Mouse (Mus musculus) hindbrain, postnatal 0 days (tissue): Measurements from ENCODE around the gene Krtdap. TPM values are rescaled to one million over a fixed set of nuclear protein-coding genes. Genes with fewer than 3 reads are reported as not detected.
"Not testable (repeated sequence)": the region's sequence is repeated elsewhere in the genome, so short reads cannot be mapped to it uniquely, and the experiment has no call there.

Experiments
- ATAC-seq: fragments of 200-750 bp; cut with Nextera tagmentation; 2 replicates; pipeline ENCODE4 v1.8.0; 2017; ENCODE audit warnings: mild to moderate bottlenecking, moderate TSS enrichment, moderate library complexity
- DNase-seq: peaks from one replicate; pipeline ENCODE4 v3.0.0-alpha.2; 2015; ENCODE audit warnings: low spot score
- H3K27ac ChIP-seq: fragments of 300-500 bp; sonication (generic); 2 replicates; pipeline ENCODE4 v1.5.1; 2014; ENCODE audit warnings: mild to moderate bottlenecking
- H3K27me3 ChIP-seq: fragments of 300-500 bp; sonication (generic); 2 replicates; pipeline ENCODE4 v1.6.1; 2014; ENCODE audit warnings: low read length, mixed read lengths; ENCODE audit not compliant: insufficient read depth
- H3K36me3 ChIP-seq: fragments of 300-500 bp; sonication (generic); 2 replicates; pipeline ENCODE4 v1.6.1; 2014; ENCODE audit warnings: low read length, mixed read lengths; ENCODE audit not compliant: insufficient read depth
- H3K4me1 ChIP-seq: fragments of 300-500 bp; sonication (generic); 2 replicates; pipeline ENCODE4 v1.6.1; 2014; ENCODE audit warnings: antibody characterized with exemption, low read length, mixed read lengths; ENCODE audit not compliant: insufficient read depth
- H3K4me2 ChIP-seq: fragments of 300-500 bp; sonication (generic); 2 replicates; pipeline ENCODE4 v1.6.1; 2014; ENCODE audit warnings: low read depth, mild to moderate bottlenecking, low read length, moderate library complexity, mixed read lengths
- H3K4me3 ChIP-seq: fragments of 300-500 bp; sonication (generic); 2 replicates; pipeline ENCODE4 v1.5.1; 2014; ENCODE audit warnings: low read length
- H3K9ac ChIP-seq: fragments of 300-500 bp; sonication (generic); replicated peaks from 2 replicates; pipeline ENCODE4 v1.6.1; 2014; ENCODE audit warnings: mild to moderate bottlenecking, low read length, moderate library complexity, mixed read lengths
- H3K9me3 ChIP-seq: fragments of 300-500 bp; sonication (generic); 2 replicates; pipeline ENCODE4 v1.6.1; 2016; ENCODE audit warnings: low read length, mixed read lengths
- CTCF ChIP-seq: IDR thresholded peaks from 2 replicates; pipeline ENCODE4 v1.5.1; 2016; ENCODE audit warnings: antibody characterized with exemption, control low read depth, low read depth
- WGBS: fragments of 180-500 bp; shearing (Covaris S2); extraction: QIAGEN DNeasy Blood & Tissue Kit; methylation state at CpG from one replicate; pipeline ENCODE4 v1.1.7; 2014; 5-methylcytosine and 5-hydroxymethylcytosine counted together
- polyA plus RNA-seq: library from polyadenylated mRNA; unstranded; fragments of >200 nt; fragmentation: Nextera tagmentation; extraction: Ambion mirVana; gene quantifications from 2 replicates; pipeline ENCODE4 v1.2.1, GENCODE M21; 2015
- total RNA-seq: library from RNA; depleted of rRNA; stranded (reverse); fragments of >200 nt; gene quantifications from 2 replicates; pipeline ENCODE4 v1.2.3, GENCODE M21; 2014; rRNA removed

Gene Krtdap
- total RNA-seq: not detected in 2 replicates
- 0.66 and 1.8 TPM in 2 replicates for polyA plus RNA-seq

- TF ChIP-seq CTCF: no peak
- no peaks in the 10 kb centered on the region for H3K36me3 ChIP-seq
- no peak within 1 kb of the TSS for H3K4me3 ChIP-seq
- H3K4me2 ChIP-seq: no peak within 1 kb of the TSS
- H3K4me1 ChIP-seq: no peaks in the 10 kb centered on the region
- H3K27me3 ChIP-seq: no peaks in the 10 kb centered on the region
- WGBS: 56% methylated on average over 15 of the region's 15 CpGs
- no peak within 1 kb of the TSS for H3K9ac ChIP-seq
- H3K27ac ChIP-seq: no peak within 1 kb of the TSS
- DNase-seq (no peak), ATAC-seq (no peak)
- H3K9me3 ChIP-seq: no peaks in the 10 kb centered on the region
These were observed at the start of gene Krtdap for GRCm38 (mm10) chr7:30787377-30788022. Krtdap (plus strand) TSS chr7:30787896.

DNA sequence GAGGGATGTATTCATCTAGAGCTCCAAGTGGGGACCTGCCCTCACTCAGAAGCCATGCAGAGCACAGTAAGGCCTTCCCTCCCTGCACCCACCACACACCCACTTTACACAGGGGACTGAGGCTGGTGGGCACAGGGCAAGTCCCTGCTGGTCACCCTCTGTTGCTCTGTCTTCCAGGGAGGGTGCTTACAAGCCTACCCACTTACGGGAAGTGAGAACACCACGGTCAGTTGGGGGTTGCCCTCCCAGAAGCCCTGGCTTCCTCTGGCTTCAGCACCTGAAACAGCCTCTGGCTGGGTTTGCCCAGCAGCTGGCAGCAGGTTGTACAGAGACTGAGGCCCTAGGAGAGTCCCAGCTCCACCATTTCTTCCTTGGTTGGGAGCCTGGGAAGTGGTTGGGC is 45.1 kb upstream of the Krtdap start:
- DNase-seq, H3K4me2 ChIP-seq, ATAC-seq, H3K4me1 ChIP-seq, H3K27me3 ChIP-seq, H3K9me3 ChIP-seq, H3K27ac ChIP-seq, H3K36me3 ChIP-seq, H3K9ac ChIP-seq, H3K4me3 ChIP-seq: not testable (repeated sequence)
- WGBS: 92% methylated on average over 2 of the region's 2 CpGs

- DNase-seq, H3K27me3 ChIP-seq, H3K36me3 ChIP-seq, H3K27ac ChIP-seq, ATAC-seq, H3K9ac ChIP-seq, H3K4me1 ChIP-seq, H3K4me3 ChIP-seq, H3K9me3 ChIP-seq, H3K4me2 ChIP-seq: not testable (repeated sequence)
- 75% methylated on average over 1 of the region's 4 CpGs for WGBS
These were observed 44.1 kb upstream of the Krtdap start, which contains the start of gene Gapdhs for GRCm38 (mm10) chr7:30743617-30744016. Gapdhs (minus strand) TSS chr7:30743681.

- no peak for TF ChIP-seq CTCF
- ATAC-seq: no peak
- Histone ChIP-seq H3K36me3 (no peaks in the 10 kb centered on the region), H3K4me2 (no peak overlapping the region), H3K27ac (no peak overlapping the region), H3K4me1 (no peaks in the 10 kb centered on the region), H3K27me3 (no peaks in the 10 kb centered on the region), H3K9ac (no peak overlapping the region), H3K4me3 (no peak overlapping the region), H3K9me3 (no peaks in the 10 kb centered on the region)
- WGBS: 40% methylated on average over 4 of the region's 4 CpGs
- DNase-seq: peak; percentile 10
These were observed 43.6 kb upstream of the Krtdap start for GRCm38 (mm10) chr7:30744022-30744598.

DNA sequence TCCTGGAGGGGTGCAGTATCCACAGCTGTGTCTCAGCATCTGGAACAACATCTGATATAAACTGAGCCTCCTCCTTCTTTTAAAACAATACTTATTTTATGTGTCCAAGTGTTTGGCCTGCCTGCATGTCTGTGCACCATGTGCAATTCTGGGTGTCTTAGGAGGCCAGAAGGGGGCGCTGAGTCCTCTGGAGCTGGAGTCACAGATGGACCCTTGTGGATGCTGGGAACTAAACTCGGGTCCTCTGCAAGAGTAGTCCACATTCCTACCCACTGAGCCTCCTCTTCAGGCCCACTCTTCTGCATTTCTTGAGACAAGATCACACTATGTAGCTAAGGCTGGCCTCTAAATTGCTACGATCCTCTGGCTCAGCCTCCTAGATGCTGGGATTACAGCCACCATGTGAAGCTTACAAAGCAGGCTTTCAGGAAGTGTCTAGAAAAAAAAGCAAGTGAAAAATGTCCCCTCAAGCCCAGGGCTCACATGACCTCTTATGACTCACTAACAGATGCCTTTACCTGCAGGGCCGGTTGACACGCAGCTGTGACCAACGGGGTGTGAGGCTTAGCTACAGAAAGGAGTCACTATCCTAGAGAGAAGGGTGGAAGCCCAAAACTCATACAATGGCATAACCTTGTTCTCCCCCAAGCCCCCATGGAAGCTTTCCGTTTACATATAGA is 40.0 kb upstream of the Krtdap start:
- ATAC-seq: no peak
- Histone ChIP-seq H3K27me3 (no peaks in the 10 kb centered on the region), H3K9me3 (no peaks in the 10 kb centered on the region), H3K9ac (no peak overlapping the region), H3K36me3 (no peaks in the 10 kb centered on the region), H3K4me3 (no peak overlapping the region), H3K27ac (no peak overlapping the region), H3K4me2 (no peak overlapping the region), H3K4me1 (no peaks in the 10 kb centered on the region)
- DNase-seq: no peak
- no peak for TF ChIP-seq CTCF
- 88% methylated on average over 7 of the region's 7 CpGs for WGBS

DNA sequence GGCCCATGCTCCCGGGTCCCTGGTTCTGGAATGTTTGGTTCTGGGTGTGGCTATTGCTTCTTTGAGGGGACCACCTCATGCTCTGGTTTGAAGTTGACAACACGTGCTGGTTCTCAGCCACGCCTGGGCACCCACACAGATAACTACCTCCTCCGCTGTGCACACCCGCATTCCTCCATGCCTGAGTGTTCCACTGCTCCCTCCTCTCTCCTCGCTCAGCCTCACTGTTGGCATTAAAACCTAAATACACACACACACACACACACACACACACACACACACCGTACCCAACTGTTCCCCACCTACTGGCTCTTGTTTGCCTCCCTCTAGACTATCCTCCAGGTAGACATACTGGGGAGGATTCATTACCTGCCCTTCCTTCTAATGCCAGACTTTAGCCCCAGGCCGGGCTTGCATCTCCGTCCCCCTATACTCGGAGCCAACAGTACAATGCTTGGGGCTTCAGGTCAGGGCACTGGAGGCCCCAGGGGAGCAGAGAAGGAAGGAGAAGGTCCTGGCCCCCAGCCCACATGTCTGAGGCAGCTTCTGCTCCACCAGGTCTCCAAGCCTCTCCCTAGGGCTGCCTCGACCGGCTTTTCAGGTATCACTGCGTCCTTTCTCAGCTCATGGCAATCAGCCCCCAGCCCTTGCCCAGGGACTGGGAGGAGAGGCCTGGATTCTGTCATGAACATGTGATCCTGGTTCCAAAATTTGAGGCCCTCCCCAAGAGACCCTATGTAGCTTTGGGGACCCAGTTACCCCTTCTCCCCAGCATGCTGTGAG is 37.7 kb upstream of the Krtdap start:
- Histone ChIP-seq H3K4me3 (no peak overlapping the region), H3K27ac (no peak overlapping the region), H3K9ac (no peak overlapping the region), H3K9me3 (no peaks in the 10 kb centered on the region), H3K4me2 (no peak overlapping the region), H3K27me3 (no peaks in the 10 kb centered on the region), H3K36me3 (no peaks in the 10 kb centered on the region), H3K4me1 (no peaks in the 10 kb centered on the region)
- TF ChIP-seq CTCF: no peak
- DNase-seq: no peak
- ATAC-seq: no peak
- WGBS: 92% methylated on average over 13 of the region's 13 CpGs
